Mouse (Mus musculus) fibroblast of lung, adult 2 months (primary cell): ENCODE data around the gene Mnd1.

ENCODE experiments used
- DNase-seq: peaks from one replicate; pipeline ENCODE4 v3.0.0-alpha.2; 2011; ENCODE audit warnings: low read depth

Mnd1 gene

DNA sequence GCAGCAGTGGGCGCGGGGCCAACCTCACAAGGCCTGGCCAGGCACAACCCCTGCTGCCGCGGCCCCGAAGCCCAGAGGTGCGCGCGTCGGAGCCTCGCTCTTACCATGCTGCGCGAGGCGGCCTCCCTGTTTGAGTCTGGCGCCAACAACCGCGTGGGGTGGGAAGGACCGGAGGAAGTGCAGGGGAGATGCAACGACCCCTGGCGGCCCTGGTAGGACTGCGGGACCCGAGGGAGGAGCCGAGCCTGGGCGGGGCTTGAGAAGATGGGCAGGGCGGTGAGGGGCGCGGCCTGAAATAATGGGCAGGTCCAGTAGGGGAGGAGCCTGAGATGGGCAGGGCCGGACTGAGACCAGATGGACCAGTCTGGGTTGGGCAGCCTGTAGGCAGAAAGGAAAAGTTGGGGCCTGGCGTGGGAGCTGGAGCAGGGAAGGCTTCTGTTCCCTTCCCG is at the start of gene Mnd1:
Gene Mnd1 (minus strand): TSS at position 229 of the 449 bp plus-strand sequence.
- peak; percentile 95 for DNase-seq

DNA sequence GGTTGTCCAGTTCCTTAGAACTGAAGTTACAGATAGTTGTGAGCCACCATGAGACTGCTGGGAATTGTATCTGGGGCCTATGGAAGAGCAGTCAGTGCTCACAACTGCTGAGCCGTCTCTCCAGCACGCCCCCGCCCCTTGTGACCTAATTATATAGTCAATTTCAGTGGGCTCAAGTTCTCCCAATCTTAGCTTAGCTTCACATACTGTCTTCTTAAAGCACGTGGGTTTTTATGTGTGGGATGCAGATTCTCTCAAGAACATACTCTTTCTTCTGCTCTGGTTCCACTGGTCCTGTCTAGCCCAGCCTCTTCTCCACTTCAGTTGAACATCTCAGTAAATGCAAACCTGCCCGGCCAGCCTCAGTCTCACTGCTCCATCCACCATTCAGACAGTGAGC is 49.1 kb upstream of the Mnd1 start:
- no peak for DNase-seq

DNA sequence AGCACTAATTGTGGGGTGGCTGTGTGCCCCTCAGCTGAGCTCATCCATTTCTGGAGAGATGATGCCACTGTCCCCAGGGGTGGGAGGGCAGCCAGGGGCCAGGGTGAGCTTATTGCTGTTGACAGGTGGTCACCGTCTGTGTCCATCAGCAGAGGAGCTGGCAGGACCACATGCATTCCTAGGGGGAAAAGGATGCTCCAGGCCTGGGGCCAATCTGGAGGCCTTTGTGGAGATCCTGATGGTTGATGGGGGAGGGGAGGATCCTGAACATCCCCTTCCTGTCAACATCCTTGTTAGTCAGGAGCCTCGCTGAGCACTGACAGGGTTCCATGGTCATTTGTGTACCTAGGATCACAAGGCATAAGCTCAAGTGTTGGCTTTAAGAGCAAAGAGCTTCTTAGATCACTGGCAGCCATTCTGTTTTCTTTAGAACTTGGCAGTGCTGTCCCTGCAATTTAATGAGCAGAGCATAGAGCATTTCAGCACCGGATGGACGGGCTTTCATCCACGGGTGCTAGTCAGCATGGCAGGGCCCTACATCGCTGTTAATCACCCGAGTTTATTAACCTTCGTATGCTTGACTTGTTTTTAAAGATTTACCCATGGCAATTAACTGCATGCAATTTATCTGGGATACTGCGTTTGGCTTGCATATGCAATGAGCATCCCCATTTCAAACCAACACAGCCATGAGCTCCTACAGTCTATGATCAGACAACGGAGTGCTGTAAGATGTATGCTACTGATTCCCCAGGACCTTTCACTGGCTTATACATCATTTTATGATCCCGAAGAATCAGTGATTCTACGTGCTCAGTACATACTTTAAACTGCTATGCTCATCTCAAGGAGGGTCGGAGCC is 45.2 kb upstream of the Mnd1 start:
- DNase-seq = no peak

DNA sequence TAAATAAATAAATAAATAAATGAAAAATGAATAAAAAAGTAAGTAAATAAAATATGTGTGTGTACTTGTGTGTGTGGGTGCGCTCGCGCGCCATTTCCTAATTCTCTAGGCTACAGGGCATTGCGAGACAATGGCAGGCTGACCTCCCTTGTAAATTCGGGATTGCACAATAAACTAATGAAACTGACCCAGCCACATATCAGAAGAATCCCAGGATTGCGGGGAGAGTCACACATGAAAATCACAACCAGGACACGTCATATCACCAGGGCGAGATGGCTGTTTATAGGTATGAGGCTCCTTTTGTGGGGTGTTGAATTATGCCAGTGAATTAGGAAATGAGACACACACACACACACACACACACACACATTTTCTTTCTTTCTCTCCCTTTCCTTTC is 43.9 kb upstream of the Mnd1 start:
- no peak for DNase-seq

DNA sequence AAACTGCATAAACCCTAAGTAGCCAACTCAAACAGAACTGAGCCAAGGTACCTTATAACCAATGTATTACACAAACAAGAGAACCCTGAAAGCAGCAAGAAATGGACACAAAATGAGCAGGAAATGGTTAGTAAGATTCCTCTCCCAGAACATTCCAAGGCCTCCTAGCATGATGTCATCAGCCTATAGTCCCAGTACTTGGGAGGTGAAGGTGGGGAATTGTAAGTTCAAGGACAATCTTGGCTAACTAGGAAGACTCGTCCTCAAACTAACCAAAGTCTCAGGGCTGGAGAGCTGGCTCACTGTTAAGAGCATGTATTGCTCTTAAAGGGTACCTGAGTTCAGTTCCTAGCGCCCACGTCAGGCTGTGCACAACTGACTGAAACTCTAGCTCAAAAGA is 42.6 kb upstream of the Mnd1 start:
- no peak for DNase-seq

DNA sequence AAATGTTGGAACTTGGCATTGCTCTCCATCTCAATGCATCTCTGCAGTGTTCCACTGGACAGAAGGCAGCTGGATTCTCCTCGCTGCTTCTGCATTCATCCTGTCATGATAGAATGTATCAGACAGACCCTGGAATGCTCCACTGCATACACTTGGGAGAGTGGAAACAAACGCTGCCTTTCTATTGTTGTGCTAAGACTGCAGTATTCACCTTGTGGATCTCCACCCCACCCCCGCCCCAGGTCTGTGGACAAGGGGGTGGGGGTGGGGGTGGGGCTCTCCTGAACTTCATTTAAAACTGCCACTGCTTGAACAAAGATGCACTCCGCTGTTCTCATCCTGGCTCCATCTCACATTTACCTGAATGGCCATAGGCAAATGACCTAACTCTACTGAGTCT is 38.3 kb upstream of the Mnd1 start:
- DNase-seq = no peak

DNA sequence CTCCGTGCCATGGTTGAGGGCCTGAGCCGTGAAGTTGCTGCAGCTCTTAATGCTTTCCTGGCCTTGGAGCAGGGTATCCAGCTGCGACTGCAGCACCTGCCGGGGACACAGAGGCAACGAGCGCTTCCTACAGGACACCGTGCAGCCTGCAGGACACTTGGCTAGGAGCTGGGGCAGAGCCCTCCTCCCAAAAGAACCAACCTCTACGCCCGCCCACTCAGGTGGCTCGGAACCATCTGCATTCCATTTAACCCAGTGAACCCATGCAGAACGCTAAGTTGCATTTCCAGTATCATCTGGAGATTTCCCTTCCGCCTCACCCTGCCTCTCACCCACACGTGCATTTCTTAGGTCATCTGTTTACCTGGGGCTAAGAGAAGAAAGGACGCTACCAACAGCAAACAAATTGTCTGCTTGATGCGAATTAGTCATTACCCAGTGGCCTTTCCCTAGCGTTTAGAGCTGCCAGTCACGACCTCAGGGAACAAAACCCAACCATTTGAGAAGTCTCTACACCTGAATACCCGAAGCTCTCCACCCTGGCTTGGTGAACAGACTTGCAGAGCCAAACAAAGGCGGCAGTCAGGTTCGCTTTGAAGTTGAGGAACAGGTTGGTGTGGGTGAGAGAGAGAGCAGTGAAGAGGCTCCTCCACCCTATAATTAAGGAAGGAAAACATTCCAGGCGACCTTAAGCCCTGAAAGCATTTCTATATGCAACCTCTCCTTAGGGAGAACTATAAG is 35.7 kb upstream of the Mnd1 start:
- no peak for DNase-seq

DNA sequence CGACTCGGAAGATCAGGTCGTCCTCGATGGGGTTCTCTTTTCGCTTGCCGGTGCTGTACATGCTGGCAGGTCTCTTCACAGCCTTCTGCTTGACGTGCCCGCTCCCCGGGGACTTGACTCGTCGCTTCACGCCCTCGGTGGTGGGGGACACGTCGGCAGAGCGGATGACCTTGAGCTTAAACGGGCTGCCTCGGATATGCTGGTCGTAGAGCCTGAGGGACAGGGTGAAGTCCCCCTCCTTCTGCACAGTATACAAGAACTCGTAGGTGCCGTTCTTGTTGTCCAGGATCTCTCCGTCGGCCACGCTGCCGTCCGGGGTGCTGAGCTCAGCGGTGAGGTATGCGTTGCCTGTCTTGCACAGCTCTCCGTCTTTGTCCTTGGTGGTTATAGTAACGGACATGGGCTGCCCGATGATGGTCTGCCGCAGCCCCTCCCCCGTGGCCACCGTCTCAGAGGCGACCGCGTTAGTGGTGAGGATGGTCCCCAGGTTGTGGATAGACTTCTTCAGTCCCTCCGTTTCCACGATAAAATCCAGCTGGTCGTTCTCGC is 35.0 kb upstream of the Mnd1 start:
- DNase-seq = no peak

DNA sequence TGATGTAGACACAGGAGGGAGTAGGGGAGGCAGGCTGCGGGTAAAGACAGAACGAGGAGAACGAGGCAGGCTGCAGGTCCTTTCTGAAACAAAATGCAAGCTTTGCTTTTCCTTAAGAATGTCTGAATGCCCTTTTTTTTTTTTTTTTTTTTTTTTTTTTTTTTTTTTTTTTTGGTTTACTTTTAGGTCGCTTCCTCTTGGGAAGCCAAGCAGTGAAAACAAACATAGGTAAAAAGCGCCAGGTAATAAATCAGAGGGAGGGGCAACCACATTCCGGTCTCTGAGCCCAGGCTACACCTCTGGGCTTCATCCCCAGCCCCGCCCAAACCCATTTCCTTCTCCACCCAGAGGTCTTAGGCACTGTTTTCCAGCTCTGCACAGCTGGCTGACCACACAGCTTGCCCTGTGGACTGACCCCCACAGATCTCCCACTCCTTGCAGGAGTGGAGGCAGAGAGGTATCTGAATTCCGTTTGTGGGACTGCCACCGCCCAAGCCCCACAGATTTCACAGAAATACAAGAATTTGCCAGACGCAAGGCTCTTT is 34.1 kb upstream of the Mnd1 start:
- DNase-seq = no peak

DNA sequence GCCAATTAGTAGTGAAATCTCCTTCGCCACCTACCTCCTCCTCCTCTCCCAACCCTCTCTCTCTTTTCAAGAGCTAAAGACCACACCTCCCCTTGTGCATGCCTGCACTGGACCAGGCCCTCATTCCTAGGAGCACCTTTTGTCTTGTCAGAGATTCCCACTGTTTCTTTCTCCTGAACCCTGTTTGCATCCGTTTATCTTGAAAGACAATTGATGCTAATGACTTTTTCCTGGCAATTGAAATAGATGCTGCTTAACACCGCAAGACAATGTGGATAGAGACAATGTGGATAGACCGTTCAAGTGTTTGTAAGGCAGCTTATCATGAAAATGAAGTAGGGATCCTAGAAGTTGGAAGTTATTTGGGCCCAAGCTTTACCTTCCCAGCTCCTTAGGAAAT is 26.1 kb upstream of the Mnd1 start:
- no peak for DNase-seq

DNA sequence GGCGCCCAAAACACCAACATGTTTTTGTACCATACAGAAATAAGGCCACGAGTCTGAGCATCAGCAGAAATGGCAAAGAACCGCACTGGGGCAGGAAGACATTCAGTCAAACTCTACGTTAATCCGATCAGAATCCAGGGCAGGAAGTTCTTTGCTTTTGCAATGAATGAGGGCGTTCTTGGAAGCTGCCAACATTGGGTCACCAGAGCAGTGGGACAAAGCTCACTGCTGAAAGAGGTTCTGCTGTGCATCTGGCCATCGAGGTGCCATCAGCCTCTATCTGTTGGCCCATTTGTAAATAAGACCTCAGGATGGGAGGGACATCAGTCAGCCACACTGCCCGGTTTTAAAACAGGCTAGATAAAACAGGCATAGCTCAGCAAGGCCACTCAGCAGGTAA is 25.5 kb upstream of the Mnd1 start:
- DNase-seq = no peak

DNA sequence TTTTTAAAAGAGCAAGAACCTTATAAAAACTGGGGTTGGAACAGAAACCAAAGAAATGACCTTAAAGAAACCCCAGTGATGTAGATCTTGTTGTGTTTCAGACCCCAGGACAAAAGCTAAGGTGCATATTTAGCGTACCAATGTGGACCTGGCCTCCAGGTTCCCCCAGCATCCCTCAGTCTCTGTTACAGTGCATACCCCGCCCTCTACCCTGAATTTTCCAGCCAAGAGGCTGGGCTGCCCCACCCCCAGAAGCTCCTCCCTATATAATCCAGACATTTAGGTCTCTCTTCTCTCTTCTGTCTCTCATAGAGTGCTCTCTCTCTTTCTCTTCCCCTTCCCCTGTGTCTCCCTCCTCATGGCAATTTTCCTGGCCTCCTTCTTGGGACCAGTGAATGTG is 24.7 kb upstream of the Mnd1 start:
- no peak for DNase-seq

DNA sequence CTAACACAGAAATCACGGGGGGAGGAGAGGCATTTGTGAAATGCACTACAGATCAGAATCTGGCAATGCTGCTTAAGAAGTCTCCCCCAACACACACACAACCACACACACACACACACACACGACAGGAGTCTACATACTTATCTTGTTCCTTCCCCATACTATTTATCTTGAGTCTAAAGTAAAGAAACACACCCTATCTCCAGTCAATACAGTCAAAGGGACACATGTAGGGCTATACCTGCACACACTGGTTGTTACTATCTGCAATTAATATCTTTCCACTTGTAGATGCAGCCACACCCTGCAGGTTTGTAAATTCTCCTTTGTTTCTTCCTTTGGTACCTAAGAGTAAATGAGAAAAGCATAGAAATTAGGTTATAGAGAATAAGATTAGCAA is 22.2 kb upstream of the Mnd1 start:
- DNase-seq = no peak

DNA sequence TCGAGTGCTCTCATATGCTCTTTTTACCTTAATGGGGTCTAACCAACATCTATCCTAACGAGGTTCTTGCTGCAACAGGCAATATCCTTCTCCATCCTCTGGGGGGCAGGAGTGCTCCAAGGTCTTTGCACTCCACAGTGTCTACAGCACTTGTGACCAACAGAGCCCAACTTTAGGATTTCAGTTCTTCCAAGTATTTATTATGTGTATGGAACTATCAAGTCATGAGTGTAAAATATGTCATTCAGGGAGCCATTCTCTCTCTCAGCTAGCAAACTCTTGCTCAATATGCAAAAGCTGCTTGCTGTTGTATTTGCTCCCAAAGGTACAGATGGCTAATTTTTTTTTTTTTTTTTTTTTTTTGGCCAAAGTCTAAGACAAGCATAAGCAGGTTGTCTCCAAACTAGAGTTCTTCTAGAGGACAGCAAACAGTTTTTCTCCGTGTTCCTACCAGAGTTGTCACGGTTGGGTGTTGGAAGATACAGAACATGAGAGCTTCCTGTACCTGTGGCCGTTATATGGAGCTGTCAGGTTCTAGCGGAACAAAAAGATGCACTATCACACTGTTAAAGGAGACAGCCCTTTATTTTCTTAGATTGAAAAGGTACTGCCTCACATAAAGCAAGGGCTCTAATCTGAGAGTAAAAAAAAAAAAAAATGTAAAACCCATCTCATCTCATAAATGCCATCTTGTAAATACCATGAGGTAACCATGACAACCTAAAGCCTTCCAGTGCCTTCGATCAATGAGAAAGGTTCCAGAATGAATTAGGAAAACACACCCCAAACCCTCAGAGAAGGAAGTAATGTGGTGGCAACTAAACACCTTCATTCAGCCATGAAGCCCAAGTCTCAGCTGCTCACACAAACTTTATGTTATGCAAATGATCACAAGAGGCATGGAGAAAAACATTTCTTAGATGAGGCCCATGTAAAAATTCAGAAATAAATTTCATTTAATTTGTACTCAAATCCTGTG is 20.0 kb upstream of the Mnd1 start:
- peak; percentile 48 for DNase-seq

DNA sequence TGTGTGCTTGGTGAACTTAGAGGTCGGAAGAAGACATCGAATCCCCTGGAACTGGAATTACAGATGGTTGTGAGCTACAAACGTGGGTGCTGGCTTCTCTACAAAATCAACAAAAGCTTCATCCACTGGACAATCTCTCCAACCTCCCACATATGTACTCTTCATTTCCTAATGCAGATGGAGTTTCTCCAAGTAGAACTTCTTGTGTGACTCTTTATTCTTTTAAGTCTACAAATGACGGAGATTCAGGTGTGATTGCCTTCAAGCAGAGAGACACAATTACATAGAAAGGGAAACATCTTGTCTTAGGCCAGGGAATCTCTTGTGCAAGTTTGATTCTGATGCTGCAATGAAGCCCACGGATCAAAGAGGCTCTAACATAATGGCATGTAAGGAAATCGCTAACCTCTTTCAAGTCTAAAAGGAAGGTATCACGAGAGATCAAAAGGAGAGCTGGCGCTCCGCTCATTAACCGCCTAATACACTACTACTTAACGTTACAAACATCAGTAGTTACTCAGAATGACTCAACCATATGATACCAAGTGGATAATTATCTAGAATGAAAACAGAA is 18.1 kb upstream of the Mnd1 start, which contains the start of gene Gm6525:
Gene Gm6525 (plus strand): TSS at position 524 of the 574 bp plus-strand sequence.
- no peak for DNase-seq

DNA sequence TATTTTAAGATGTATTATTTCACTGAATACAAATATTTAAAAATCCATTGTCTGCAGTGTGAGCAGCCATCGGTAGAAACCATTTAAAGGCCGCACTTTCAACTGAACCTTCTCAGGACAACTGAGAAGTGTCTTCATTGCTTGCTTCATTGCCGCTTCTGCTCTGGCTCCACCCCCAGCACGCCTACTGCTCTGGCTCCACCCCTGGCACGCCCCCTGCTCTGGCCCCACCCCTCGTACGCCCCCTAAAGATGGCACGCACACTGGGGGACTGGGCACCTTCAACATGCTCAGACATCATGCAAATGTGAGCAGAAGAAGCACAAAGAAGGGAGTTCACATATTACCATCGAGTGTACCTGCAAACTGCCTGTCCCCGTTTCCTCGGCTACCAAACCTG is 16.8 kb upstream of the Mnd1 start:
- no peak for DNase-seq

DNA sequence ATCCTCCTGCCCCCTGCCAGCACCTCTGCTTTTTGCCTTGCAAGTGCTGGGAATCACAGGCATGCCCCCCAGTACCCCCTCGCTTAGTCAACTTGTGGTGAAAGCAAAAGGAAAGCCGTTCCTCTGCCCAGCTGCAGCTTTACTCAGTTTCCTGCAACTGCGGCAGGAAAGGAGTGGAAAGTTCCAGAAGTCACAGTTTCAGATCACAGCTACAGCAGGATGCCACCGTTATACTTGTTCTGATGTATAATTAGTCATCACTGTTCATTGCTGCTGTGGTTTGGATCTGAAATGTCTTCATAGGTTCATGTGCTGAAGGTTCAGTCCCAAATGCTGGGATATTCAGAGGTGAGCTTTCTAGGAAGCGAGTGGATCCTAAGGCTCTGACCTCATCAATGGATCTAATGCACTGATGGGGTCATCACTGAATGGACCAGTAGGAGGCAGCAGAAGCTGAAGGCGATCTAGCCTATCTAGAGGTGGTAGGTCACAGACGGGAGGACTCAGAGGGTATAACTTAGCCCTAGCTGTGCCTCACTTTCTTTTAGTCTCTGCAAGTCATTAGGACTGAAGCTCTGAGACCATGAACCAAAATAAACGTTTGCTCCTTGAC is 13.9 kb upstream of the Mnd1 start:
- no peak for DNase-seq

DNA sequence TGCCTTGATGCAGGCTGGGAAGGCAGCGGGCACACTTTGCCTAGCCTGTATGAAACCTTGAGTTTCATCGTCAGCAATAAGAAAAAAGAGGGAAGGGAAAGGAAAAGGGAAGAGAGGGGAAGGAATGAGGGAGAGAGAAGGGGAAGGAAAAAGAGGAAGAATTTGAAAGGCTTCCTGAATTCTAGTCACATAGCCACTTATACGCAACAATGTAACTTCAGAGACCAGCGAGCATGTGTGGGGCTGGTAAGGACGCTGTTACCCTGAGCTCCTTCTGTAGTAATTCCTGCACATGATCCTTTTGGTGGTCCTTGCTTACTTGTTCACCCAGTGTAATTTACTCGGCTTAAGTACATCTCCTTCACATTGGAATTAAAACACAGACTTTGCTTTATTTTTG is 13.4 kb upstream of the Mnd1 start:
- no peak for DNase-seq

DNA sequence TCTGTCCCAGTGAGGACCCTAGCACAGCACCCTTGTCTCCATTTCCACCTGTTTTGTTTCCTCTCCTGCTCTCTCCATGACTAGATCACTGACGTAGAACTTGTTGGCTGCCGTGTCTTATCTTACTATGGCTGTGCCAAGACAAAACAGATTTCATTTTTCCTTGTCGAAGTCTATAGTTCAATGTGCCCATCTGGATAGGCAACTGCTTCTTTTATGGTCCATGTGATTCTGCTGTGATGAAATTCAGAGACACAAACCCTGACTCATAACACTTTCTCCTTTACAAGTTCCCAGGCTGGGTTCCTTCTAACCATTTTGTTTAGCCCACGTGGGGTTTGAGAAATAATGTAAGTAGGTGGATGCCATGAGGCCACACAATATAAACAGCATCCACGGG is 10.5 kb upstream of the Mnd1 start:
- DNase-seq = no peak

DNA sequence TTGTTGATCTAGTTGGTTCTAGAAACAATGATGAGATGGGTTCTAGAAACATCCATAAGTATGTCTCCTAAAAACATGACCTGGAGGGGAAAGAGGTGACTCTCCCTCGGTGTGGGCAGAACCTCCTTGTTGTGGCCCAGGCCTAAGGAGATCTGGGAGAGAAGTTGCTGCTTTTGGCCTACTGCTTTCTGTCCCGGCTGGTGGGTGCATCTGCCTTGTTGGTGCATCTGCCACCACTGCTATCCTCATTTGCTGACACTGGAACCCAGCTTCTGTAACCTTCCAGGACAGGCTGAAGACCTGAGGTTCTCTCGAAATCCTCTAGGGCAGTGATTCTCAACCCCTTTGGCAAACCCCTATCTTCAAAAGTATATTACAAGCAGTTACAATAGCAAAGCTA is 9.8 kb upstream of the Mnd1 start:
- no peak for DNase-seq
